Mouse (Mus musculus) limb, embryonic 13.5 days (tissue): ENCODE measurements around the gene Rai1. TPM values are rescaled to one million over a fixed set of nuclear protein-coding genes. Genes with fewer than 3 reads are reported as not detected.

Source experiments
- ATAC-seq: fragments of 200-750 bp; cut with Nextera tagmentation; 2 replicates; pipeline ENCODE4 v1.8.0; 2017; ENCODE audit warnings: low read depth, moderate number of reproducible peaks, moderate TSS enrichment; ENCODE audit not compliant: low FRiP score
- H3K27ac ChIP-seq: fragments of 300-500 bp; sonication (generic); 2 replicates; pipeline ENCODE4 v1.5.1; 2015; ENCODE audit warnings: inconsistent platforms, mild to moderate bottlenecking, moderate library complexity
- H3K27me3 ChIP-seq: fragments of 300-500 bp; sonication (generic); 2 replicates; pipeline ENCODE4 v1.6.1; 2015; ENCODE audit warnings: mild to moderate bottlenecking, inconsistent platforms
- H3K36me3 ChIP-seq: fragments of 300-500 bp; sonication (generic); 2 replicates; pipeline ENCODE4 v1.6.1; 2015; ENCODE audit warnings: inconsistent platforms, mild to moderate bottlenecking, moderate library complexity
- H3K4me1 ChIP-seq: fragments of 300-500 bp; sonication (generic); 2 replicates; pipeline ENCODE4 v1.6.1; 2015; ENCODE audit warnings: inconsistent platforms
- H3K4me2 ChIP-seq: fragments of 300-500 bp; sonication (generic); replicated peaks from 2 replicates; pipeline ENCODE4 v1.6.1; 2015; ENCODE audit warnings: inconsistent platforms, mild to moderate bottlenecking, moderate library complexity
- H3K4me3 ChIP-seq: fragments of 300-500 bp; sonication (generic); 2 replicates; pipeline ENCODE4 v1.5.1; 2015; ENCODE audit warnings: moderate library complexity, mild to moderate bottlenecking, inconsistent platforms
- H3K9ac ChIP-seq: fragments of 300-500 bp; sonication (generic); 2 replicates; pipeline ENCODE4 v1.6.1; 2015; ENCODE audit warnings: mild to moderate bottlenecking, inconsistent platforms
- H3K9me3 ChIP-seq: fragments of 300-500 bp; sonication (generic); 2 replicates; pipeline ENCODE4 v1.6.1; 2016; ENCODE audit warnings: inconsistent platforms
- WGBS: fragments of 180-500 bp; shearing (Covaris S2); methylation state at CpG from one replicate; pipeline ENCODE4 v1.1.7; 2015; 5-methylcytosine and 5-hydroxymethylcytosine counted together
- polyA plus RNA-seq: library from polyadenylated mRNA; unstranded; fragments of >200 nt; fragmentation: Nextera tagmentation; extraction: Ambion mirVana; gene quantifications from 2 replicates; pipeline ENCODE4 v1.2.1, GENCODE M21; 2015

Gene Rai1
- polyA plus RNA-seq, 1 experiment from 2014 or later: 27.3 TPM

- H3K9me3 ChIP-seq: no peaks in the 10 kb centered on the region
- no peaks in the 10 kb centered on the region for H3K27me3 ChIP-seq
- H3K27ac ChIP-seq: no peak overlapping the region
- 92% methylated on average over 26 of the region's 26 CpGs for WGBS
- ATAC-seq: no peak
- peaks cover 24% of the 10 kb centered on the region for H3K4me1 ChIP-seq
- H3K36me3 ChIP-seq: peaks cover 95% of the 10 kb centered on the region
- H3K4me2 ChIP-seq: no peak overlapping the region
- H3K9ac ChIP-seq: no peak overlapping the region
- H3K4me3 ChIP-seq: no peak overlapping the region
Measured at GRCm38 (mm10) chr11:60202710-60203638, 98.2 kb downstream of the Rai1 start.

GRCm38 (mm10) chr11:60205026-60205425 lies 100.2 kb downstream of the Rai1 start:
- Histone ChIP-seq H3K36me3 (peaks cover 76% of the 10 kb centered on the region), H3K27ac (no peak overlapping the region), H3K4me1 (peaks cover 41% of the 10 kb centered on the region), H3K4me3 (no peak overlapping the region), H3K27me3 (no peaks in the 10 kb centered on the region), H3K4me2 (no peak overlapping the region), H3K9ac (no peak overlapping the region), H3K9me3 (no peaks in the 10 kb centered on the region)
- 90% methylated on average over 12 of the region's 12 CpGs for WGBS
- ATAC-seq: no peak

GRCm38 (mm10) chr11:60206207-60206606 lies 101.4 kb downstream of the Rai1 start:
- no peak for ATAC-seq
- Histone ChIP-seq H3K36me3 (peaks cover 64% of the 10 kb centered on the region), H3K4me3 (no peak overlapping the region), H3K4me2 (no peak overlapping the region), H3K9me3 (no peaks in the 10 kb centered on the region), H3K27me3 (no peaks in the 10 kb centered on the region), H3K4me1 (peaks cover 52% of the 10 kb centered on the region), H3K27ac (no peak overlapping the region; the same call in 1 of the 2 replicates), H3K9ac (0 out of 2 replicates have a peak overlapping the region, but pooled peaks have one; percentile 14)
- WGBS: 59% methylated on average over 5 of the region's 5 CpGs

- no peaks in the 10 kb centered on the region for H3K27me3 ChIP-seq
- peak overlapping the region; percentile 87 for H3K27ac ChIP-seq
- peaks cover 72% of the 10 kb centered on the region for H3K4me1 ChIP-seq
- H3K4me3 ChIP-seq: peak overlapping the region; percentile 44
- H3K9ac ChIP-seq: peak overlapping the region; percentile 66
- H3K36me3 ChIP-seq: peaks cover 44% of the 10 kb centered on the region
- 62% methylated on average over 6 of the region's 6 CpGs for WGBS
- H3K4me2 ChIP-seq: peak overlapping the region; percentile 84
- no peaks in the 10 kb centered on the region for H3K9me3 ChIP-seq
- ATAC-seq: no peak
Measured at GRCm38 (mm10) chr11:60208201-60208600, 103.4 kb downstream of the Rai1 start.

GRCm38 (mm10) chr11:60208712-60209111 lies 103.9 kb downstream of the Rai1 start:
- H3K36me3 ChIP-seq: peaks cover 39% of the 10 kb centered on the region
- peak overlapping the region; percentile 84 for H3K4me2 ChIP-seq
- no peaks in the 10 kb centered on the region for H3K27me3 ChIP-seq
- peak overlapping the region; percentile 66 for H3K9ac ChIP-seq
- peak overlapping the region; percentile 44 for H3K4me3 ChIP-seq
- no peak for ATAC-seq
- no peaks in the 10 kb centered on the region for H3K9me3 ChIP-seq
- WGBS: 50% methylated on average over 4 of the region's 4 CpGs
- H3K27ac ChIP-seq: peak overlapping the region; percentile 87
- peaks cover 77% of the 10 kb centered on the region for H3K4me1 ChIP-seq

GRCm38 (mm10) chr11:60209217-60209932 lies 104.6 kb downstream of the Rai1 start:
- Histone ChIP-seq H3K9ac (peak overlapping the region; percentile 66), H3K4me2 (peak overlapping the region; percentile 84), H3K27ac (peak overlapping the region; percentile 87), H3K27me3 (no peaks in the 10 kb centered on the region), H3K4me1 (peaks cover 79% of the 10 kb centered on the region), H3K36me3 (peaks cover 32% of the 10 kb centered on the region), H3K4me3 (peak overlapping the region; percentile 44), H3K9me3 (no peaks in the 10 kb centered on the region)
- 30% methylated on average over 7 of the region's 7 CpGs for WGBS
- ATAC-seq: peak; percentile 15; the same call in 1 of the 2 replicates

- no peak for ATAC-seq
- 4% methylated on average over 2 of the region's 2 CpGs for WGBS
- Histone ChIP-seq H3K27me3 (no peaks in the 10 kb centered on the region), H3K4me3 (peak overlapping the region; percentile 44), H3K36me3 (peaks cover 27% of the 10 kb centered on the region), H3K4me1 (peaks cover 79% of the 10 kb centered on the region), H3K27ac (peak overlapping the region; percentile 87), H3K9ac (peak overlapping the region; percentile 66), H3K4me2 (peak overlapping the region; percentile 84), H3K9me3 (no peaks in the 10 kb centered on the region)
Measured at GRCm38 (mm10) chr11:60209933-60210249, 105.1 kb downstream of the Rai1 start.

GRCm38 (mm10) chr11:60210305-60210724 lies 105.5 kb downstream of the Rai1 start:
- H3K9ac ChIP-seq: peak overlapping the region; percentile 66
- peak overlapping the region; percentile 44 for H3K4me3 ChIP-seq
- H3K27me3 ChIP-seq: no peaks in the 10 kb centered on the region
- peaks cover 24% of the 10 kb centered on the region for H3K36me3 ChIP-seq
- ATAC-seq: peak; percentile 91
- peak overlapping the region; percentile 84 for H3K4me2 ChIP-seq
- H3K27ac ChIP-seq: peak overlapping the region; percentile 87
- H3K9me3 ChIP-seq: no peaks in the 10 kb centered on the region
- 2% methylated on average over 47 of the region's 47 CpGs for WGBS
- peaks cover 79% of the 10 kb centered on the region for H3K4me1 ChIP-seq

- Histone ChIP-seq H3K4me2 (peak overlapping the region; percentile 84), H3K9me3 (no peaks in the 10 kb centered on the region), H3K9ac (peak overlapping the region; percentile 55; the same call in 1 of the 2 replicates), H3K36me3 (peaks cover 22% of the 10 kb centered on the region), H3K4me1 (peaks cover 82% of the 10 kb centered on the region), H3K27ac (peak overlapping the region; percentile 87), H3K27me3 (no peaks in the 10 kb centered on the region), H3K4me3 (no peak overlapping the region)
- no peak for ATAC-seq
- 56% methylated on average over 3 of the region's 3 CpGs for WGBS
Measured at GRCm38 (mm10) chr11:60211152-60211551, 106.3 kb downstream of the Rai1 start.

- peak overlapping the region; percentile 84 for H3K4me2 ChIP-seq
- ATAC-seq: no peak
- peak overlapping the region; percentile 31; the same call in 1 of the 2 replicates for H3K9ac ChIP-seq
Measured at GRCm38 (mm10) chr11:60211761-60212160, 106.9 kb downstream of the Rai1 start.

GRCm38 (mm10) chr11:60213266-60213665 lies 108.5 kb downstream of the Rai1 start:
- ATAC-seq: no peak
- H3K4me1 ChIP-seq: peaks cover 72% of the 10 kb centered on the region
- H3K27ac ChIP-seq: no peak overlapping the region; the same call in 1 of the 2 replicates
- H3K27me3 ChIP-seq: no peaks in the 10 kb centered on the region
- H3K9me3 ChIP-seq: no peaks in the 10 kb centered on the region
- no peak overlapping the region for H3K4me3 ChIP-seq
- no peak overlapping the region for H3K9ac ChIP-seq
- peaks cover 17% of the 10 kb centered on the region for H3K36me3 ChIP-seq
- 0 out of 2 replicates have a peak overlapping the region, but pooled peaks have one; percentile 3 for H3K4me2 ChIP-seq
- 76% methylated on average over 6 of the region's 6 CpGs for WGBS

More at GRCm38 (mm10) chr11:60211761-60212160, 106.9 kb downstream of the Rai1 start:
- Histone ChIP-seq H3K9me3 (no peaks in the 10 kb centered on the region), H3K27ac (peak overlapping the region; percentile 87), H3K4me3 (no peak overlapping the region), H3K4me1 (peaks cover 82% of the 10 kb centered on the region), H3K36me3 (peaks cover 16% of the 10 kb centered on the region), H3K27me3 (no peaks in the 10 kb centered on the region)
- WGBS: 52% methylated on average over 12 of the region's 12 CpGs

GRCm38 (mm10) chr11:60216671-60217070 lies 111.9 kb downstream of the Rai1 start:
- Histone ChIP-seq H3K4me3 (no peak overlapping the region), H3K9me3 (no peaks in the 10 kb centered on the region), H3K36me3 (peaks cover 23% of the 10 kb centered on the region), H3K27me3 (no peaks in the 10 kb centered on the region), H3K4me1 (peaks cover 57% of the 10 kb centered on the region), H3K27ac (0 out of 2 replicates have a peak overlapping the region, but pooled peaks have one; percentile 33), H3K4me2 (no peak overlapping the region), H3K9ac (no peak overlapping the region)
- ATAC-seq: no peak
- WGBS: 79% methylated on average over 1 of the region's 1 CpGs
